Mouse (Mus musculus) T-helper 1 cell (primary cell): ENCODE measurements at regions not wholly inside any gene's neighbourhood (a gene's known extent, or its start where the extent isn't known, plus 50 kb on each side); places are given as distances from the start of the nearest gene placed in this dataset.

Experiments used
- in situ Hi-C: fragments of 300-600 bp; cut with MboI, MseI; formaldehyde crosslinking; loops from one replicate; pipeline ENCODE4 v1.15.1; 2025; ENCODE audit warnings: high pct_unique_total_duplicates

GRCm38 (mm10) chr1:160843671-160844070, 50.7 kb upstream of the Rabgap1l start:
- in situ Hi-C loops, result no loop called here

GRCm38 (mm10) chr1:160844709-160845108, 51.7 kb upstream of the Rabgap1l start:
- in situ Hi-C loops, result loop anchor here (5.0 kb wide), 2 partner anchors 37 to 87 kb away; no protein-coding TSS in a partner anchor

- in situ Hi-C loops, result loop anchor here (25.0 kb wide), 1 partner anchor 438 kb away; no protein-coding TSS in a partner anchor
Observed at GRCm38 (mm10) chr1:160850674-160851073, 55.5 kb upstream of the Rc3h1 start.

- in situ Hi-C loops, result loop anchor here (25.0 kb wide), 1 partner anchor 442 kb away; no protein-coding TSS in a partner anchor
Observed at GRCm38 (mm10) chr1:160854410-160854809, 51.8 kb upstream of the Rc3h1 start.

- in situ Hi-C loops, result loop anchor here (25.0 kb wide), 1 partner anchor 443 kb away; no protein-coding TSS in a partner anchor
Observed at GRCm38 (mm10) chr1:160855411-160855810, 50.8 kb upstream of the Rc3h1 start.

GRCm38 (mm10) chr1:160855926-160856620, 50.1 kb upstream of the Rc3h1 start:
- in situ Hi-C loops, result loop anchor here (25.0 kb wide), 1 partner anchor 444 kb away; no protein-coding TSS in a partner anchor
